Mouse (Mus musculus): Measurements from ENCODE around the gene E330021D16Rik.

Gene E330021D16Rik

GRCm38 (mm10) chr6:136364008-136364407 lies 51.4 kb downstream of the E330021D16Rik start:
- ChIA-PET CTCF (no interaction called here), POLR2A (no interaction called here)

DNA sequence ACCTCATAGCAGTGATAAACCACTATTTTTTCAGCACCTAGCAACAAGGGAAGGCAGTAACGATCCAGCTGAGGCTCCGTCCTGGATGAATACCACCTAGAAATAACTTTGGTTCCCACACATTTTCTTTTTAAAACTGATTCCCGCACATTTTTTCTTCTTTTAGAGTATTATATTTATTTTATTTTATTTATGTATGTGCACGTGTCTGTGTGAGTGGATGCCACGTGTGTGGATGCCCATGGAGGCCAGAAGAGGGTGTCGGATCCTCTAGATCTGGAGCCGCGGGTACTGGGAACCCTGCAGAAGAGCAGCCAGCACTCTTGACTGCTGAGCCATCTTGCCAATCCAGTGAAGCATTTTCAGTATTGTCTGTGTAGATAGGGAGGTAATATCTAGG lies 52.1 kb downstream of the E330021D16Rik start:
- CTCF ChIA-PET, result no interaction called here
- POLR2A ChIA-PET, result no interaction called here

DNA sequence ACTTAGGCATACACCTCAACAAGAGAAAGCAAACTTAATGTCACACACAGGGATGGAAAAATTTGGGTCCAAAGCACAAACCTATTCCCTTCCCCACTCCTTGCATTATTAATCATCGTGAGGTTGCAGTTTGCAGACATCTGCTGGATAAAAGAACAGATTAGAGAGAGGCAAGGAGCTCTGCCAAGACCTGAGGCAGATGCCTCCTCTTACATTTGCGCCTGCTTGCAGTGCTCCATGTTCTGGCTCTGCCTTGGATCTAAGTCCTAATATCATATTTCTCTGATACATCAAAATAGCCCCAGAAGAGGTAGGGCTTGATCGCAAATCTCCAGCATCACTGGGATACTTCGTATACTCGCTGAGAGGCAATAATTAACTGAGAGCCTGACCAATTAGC lies 56.9 kb downstream of the E330021D16Rik start:
- ChIA-PET POLR2A (no interaction called here), CTCF (no interaction called here)

DNA sequence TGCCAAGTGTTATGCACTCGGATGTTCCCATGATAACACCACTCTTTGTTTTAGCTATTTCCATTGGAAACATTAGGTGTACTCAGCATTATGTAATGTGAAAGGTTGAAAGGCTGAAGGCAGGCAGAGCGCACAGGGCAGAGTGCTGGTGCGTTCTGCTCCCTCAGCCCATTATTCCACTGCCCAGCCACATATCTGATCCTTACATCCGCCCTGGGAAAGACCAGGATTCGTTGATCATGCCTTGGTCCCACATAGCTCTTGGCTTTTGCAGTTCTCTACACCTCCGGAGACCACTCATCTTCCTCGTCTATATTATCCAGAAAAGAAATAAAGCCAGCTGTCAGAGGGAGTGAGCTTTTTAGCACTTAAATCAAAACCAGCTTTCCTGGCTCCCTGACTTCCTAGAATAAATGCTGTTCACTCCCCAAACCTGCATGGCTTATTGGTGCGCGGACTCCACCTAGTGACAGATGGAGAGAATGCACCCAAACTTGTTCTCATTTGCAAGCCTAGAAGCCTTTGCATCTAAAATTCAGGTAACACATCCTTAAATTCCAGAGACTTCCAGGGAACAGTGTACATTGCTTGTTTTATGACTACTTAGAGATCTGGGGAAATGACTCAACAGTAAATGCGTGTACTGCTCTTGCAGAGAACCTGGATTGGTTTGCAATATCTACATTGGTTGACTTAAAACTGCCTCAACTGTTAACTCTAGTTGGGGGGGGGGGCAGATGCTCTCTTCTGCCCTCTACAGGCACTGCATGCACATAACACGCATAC lies 61.8 kb downstream of the E330021D16Rik start:
- ChIA-PET CTCF (interaction anchor here in 3 of 4 experiments (0.5 to 1.2 kb wide), 8 partner anchors 8 to 1134 kb away, joined by 3 to 14 read pairs (median 5); partner anchors contain the start of gene Grin2b (in 2 of the 3)), POLR2A (no interaction called here)
